Mouse (Mus musculus): ENCODE results near the gene Nlgn1.

GRCm38 (mm10) chr3:25443657-25444056 is 888.6 kb downstream of the Nlgn1 start:
- TF ChIP-seq CTCF (IDR thresholded peaks at IDR 0.05; ENCODE audit: control insufficient read depth, insufficient read depth, insufficient replicate concordance, low read depth, low read length) = no peak
- no peak for TF ChIP-seq POLR2A (IDR thresholded peaks at IDR 0.05; ENCODE audit: control insufficient read depth, low read depth, low read length)
